Mouse (Mus musculus) intestine, embryonic 14.5 days (tissue): ENCODE measurements around the gene D630003M21Rik. TPM values are rescaled to one million over a fixed set of nuclear protein-coding genes. Genes with fewer than 3 reads are reported as not detected.

Source experiments
- ATAC-seq: fragments of 200-750 bp; cut with Nextera tagmentation; replicated peaks from 2 replicates; pipeline ENCODE4 v1.8.0; 2017; ENCODE audit warnings: low read depth, moderate number of reproducible peaks, moderate TSS enrichment, moderate library complexity; ENCODE audit not compliant: low FRiP score, low TSS enrichment
- DNase-seq: peaks from one replicate; pipeline ENCODE4 v3.0.0-alpha.2; 2018; ENCODE audit warnings: low spot score
- H3K27ac ChIP-seq: fragments of 300-500 bp; sonication (generic); 2 replicates; pipeline ENCODE4 v1.5.1; 2014; ENCODE audit warnings: low read depth, mild to moderate bottlenecking, control low read depth
- H3K27me3 ChIP-seq: fragments of 300-500 bp; sonication (generic); replicated peaks from 2 replicates; pipeline ENCODE4 v1.6.1; 2014; ENCODE audit warnings: low read length, control low read depth; ENCODE audit not compliant: control insufficient read depth, insufficient read depth
- H3K36me3 ChIP-seq: fragments of 300-500 bp; sonication (generic); 2 replicates; pipeline ENCODE4 v1.6.1; 2014; ENCODE audit warnings: low read length, control low read depth; ENCODE audit not compliant: control insufficient read depth, insufficient read depth
- H3K4me1 ChIP-seq: fragments of 300-500 bp; sonication (generic); replicated peaks from 2 replicates; pipeline ENCODE4 v1.6.1; 2014; ENCODE audit warnings: low read length, control low read depth, mixed read lengths; ENCODE audit not compliant: control insufficient read depth, insufficient read depth
- H3K4me2 ChIP-seq: fragments of 300-500 bp; sonication (generic); 2 replicates; pipeline ENCODE4 v1.6.1; 2014; ENCODE audit warnings: low read length
- H3K4me3 ChIP-seq: fragments of 300-500 bp; sonication (generic); 2 replicates; pipeline ENCODE4 v1.5.1; 2014; ENCODE audit warnings: low read depth, low read length, control low read depth, mixed read lengths
- H3K9ac ChIP-seq: fragments of 300-500 bp; sonication (generic); 2 replicates; pipeline ENCODE4 v1.6.1; 2014; ENCODE audit warnings: mild to moderate bottlenecking, low read length
- H3K9me3 ChIP-seq: fragments of 300-500 bp; sonication (generic); 2 replicates; pipeline ENCODE4 v1.6.1; 2016; ENCODE audit warnings: low read length, control low read depth; ENCODE audit not compliant: control insufficient read depth
- WGBS: fragments of 180-500 bp; shearing (Covaris S2); extraction: QIAGEN DNeasy Blood & Tissue Kit; methylation state at CpG from one replicate; pipeline ENCODE4 v1.1.7; 2014; 5-methylcytosine and 5-hydroxymethylcytosine counted together
- polyA plus RNA-seq: library from polyadenylated mRNA; unstranded; fragments of >200 nt; fragmentation: Nextera tagmentation; extraction: Ambion mirVana; gene quantifications from 2 replicates; pipeline ENCODE4 v1.2.1, GENCODE M21; 2014

D630003M21Rik gene
- polyA plus RNA-seq, 1 experiment from 2014 or later = 1.5 TPM

DNA sequence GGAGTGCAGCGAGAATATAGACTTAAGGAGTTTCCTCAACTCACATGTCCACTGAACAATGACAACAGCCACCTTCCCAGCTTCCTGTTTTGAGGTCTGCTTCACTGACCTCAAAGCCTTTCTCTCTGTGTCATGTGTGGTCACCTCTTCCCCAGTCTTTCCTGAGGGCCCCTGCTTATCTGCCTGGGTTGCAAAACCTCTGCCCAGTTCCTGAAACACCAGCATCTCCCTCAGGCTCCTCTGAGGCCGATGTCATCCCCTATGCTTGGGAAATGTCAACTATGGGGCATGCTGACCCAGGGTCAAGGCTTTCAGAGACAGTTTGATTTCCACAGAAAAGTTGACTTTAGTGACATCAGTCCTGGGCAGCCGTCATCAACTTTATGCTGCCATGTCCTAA lies 53.6 kb downstream of the D630003M21Rik start:
- Histone ChIP-seq H3K9ac (no peak overlapping the region), H3K9me3 (no peaks in the 10 kb centered on the region), H3K27ac (no peak overlapping the region), H3K27me3 (no peaks in the 10 kb centered on the region), H3K4me1 (peaks cover 13% of the 10 kb centered on the region), H3K36me3 (no peaks in the 10 kb centered on the region), H3K4me2 (no peak overlapping the region), H3K4me3 (no peak overlapping the region)
- DNase-seq (no peak), ATAC-seq (no peak)
- 58% methylated on average over 3 of the region's 3 CpGs for WGBS

DNA sequence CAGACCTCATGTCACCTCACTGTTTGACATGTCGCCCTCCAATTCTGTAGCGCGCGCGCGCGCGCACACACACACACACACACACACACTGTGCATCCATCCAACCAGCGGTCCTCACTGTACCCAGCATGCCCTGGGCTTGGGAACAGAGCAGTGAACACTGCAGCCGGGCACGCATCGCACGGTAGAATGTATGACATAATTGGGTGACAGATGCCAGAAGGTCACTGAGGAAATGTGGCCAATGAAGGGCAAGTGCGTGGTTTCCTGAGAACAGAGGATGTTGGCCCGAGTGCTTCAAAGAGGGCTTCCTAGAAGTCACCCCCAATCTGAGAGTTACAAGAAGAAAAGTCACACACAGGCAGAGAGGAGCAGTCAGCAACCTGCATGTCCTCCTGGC lies 54.1 kb downstream of the D630003M21Rik start:
- no peak overlapping the region for H3K27ac ChIP-seq

DNA sequence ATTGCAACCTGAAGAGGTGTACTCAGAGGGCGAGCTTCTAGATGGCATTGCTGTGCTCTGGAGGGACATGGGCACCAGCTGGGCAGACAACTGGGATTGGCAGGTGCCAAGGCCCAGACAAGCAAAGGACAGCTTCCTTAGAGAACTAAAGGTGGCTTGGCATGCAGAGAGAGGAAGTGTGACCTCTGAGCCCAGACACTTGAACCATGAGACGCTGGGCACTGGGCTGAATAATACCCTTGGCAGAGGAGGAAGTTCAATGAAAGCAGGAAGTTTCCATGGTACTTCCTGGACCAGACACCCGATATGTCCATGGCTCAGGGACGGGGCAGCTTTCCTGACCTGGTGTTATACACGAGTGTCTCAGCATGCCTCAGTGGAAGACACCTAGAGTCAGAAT lies 54.6 kb downstream of the D630003M21Rik start:
- H3K9ac ChIP-seq = no peak overlapping the region
- no peak for ATAC-seq
- H3K4me3 ChIP-seq = no peak overlapping the region
- H3K9me3 ChIP-seq = no peaks in the 10 kb centered on the region
- DNase-seq = no peak
- H3K27ac ChIP-seq = no peak overlapping the region
- H3K4me2 ChIP-seq = no peak overlapping the region
- peaks cover 7% of the 10 kb centered on the region for H3K4me1 ChIP-seq
- WGBS = 73% methylated on average over 5 of the region's 5 CpGs
- H3K27me3 ChIP-seq = no peaks in the 10 kb centered on the region
- no peaks in the 10 kb centered on the region for H3K36me3 ChIP-seq

More for the DNA sequence above, 54.1 kb downstream of the D630003M21Rik start:
- Histone ChIP-seq H3K4me2 (no peak overlapping the region), H3K9me3 (no peaks in the 10 kb centered on the region), H3K4me3 (no peak overlapping the region), H3K9ac (no peak overlapping the region), H3K4me1 (peaks cover 13% of the 10 kb centered on the region), H3K36me3 (no peaks in the 10 kb centered on the region), H3K27me3 (no peaks in the 10 kb centered on the region)
- DNase-seq (no peak), ATAC-seq (no peak)
- 86% methylated on average over 15 of the region's 15 CpGs for WGBS

DNA sequence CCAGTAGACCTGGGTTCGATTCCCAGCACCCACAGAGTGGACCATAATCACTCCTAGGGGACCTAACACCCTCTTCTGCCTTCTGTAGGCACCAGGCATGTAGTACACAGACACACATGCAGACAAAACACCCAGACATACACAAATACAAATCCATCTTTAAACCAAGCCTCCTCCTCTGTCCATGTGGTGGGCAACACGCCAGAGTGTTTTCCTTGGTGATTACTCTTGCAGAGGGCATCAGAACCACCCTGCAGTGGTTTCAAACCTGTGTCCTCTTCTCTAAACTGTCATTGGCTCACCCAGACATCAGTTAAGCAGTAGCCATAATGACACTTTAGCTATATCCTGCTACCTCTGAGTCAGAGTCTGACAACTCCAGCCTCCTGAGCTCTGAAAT lies 58.6 kb downstream of the D630003M21Rik start:
- Histone ChIP-seq H3K36me3 (no peaks in the 10 kb centered on the region), H3K4me1 (peaks cover 4% of the 10 kb centered on the region), H3K27ac (no peak overlapping the region), H3K9me3 (no peaks in the 10 kb centered on the region), H3K4me2 (no peak overlapping the region), H3K9ac (no peak overlapping the region), H3K4me3 (no peak overlapping the region), H3K27me3 (no peaks in the 10 kb centered on the region)
- DNase-seq (no peak), ATAC-seq (no peak)
- 86% methylated on average over 2 of the region's 2 CpGs for WGBS

DNA sequence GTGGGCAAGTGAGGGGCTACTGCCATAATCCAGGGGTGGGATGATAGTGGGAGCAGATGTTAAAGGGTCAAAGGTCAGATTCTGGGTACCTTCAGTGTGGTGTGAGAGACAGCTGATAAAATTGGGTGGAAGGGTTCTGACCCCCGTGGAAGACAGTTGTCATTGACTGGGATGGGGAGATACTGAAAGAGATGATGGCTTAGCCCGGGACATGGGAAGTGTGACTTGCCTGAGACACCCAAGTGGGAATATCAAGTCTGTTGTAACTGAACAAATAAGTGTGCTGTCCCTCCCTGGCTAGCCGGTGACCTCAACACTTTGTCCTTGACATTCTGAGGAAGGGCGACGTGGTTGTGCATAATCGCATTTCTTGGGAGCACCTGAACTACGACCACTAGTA lies 59.3 kb downstream of the D630003M21Rik start:
- 85% methylated on average over 7 of the region's 7 CpGs for WGBS
- no peak for ATAC-seq
- Histone ChIP-seq H3K27me3 (no peaks in the 10 kb centered on the region), H3K4me2 (no peak overlapping the region), H3K4me3 (no peak overlapping the region), H3K9me3 (no peaks in the 10 kb centered on the region), H3K4me1 (peaks cover 4% of the 10 kb centered on the region; the same call in 1 of the 2 replicates), H3K27ac (no peak overlapping the region), H3K36me3 (no peaks in the 10 kb centered on the region), H3K9ac (no peak overlapping the region)
- DNase-seq = no peak

DNA sequence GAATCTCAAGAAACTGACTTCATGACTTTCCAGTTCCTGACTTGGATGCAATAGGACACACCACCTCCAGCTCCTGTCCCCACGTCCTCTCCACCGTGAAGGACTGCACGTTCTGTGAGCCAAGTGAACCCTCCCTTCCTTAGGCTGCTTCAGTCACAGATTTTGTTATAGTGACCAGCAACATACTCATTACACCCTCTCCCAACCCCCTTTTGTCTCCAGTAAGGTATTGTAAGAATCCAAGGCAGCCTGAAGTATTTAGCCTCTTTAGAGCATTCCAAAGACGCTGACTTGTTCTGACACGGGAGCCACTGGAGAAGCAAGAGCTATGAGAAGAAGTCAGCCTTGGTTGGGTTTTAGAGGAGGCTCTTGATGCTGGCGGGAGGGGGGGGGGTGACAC lies 59.7 kb downstream of the D630003M21Rik start:
- H3K27me3 ChIP-seq = no peaks in the 10 kb centered on the region
- H3K4me3 ChIP-seq = no peak overlapping the region
- DNase-seq (no peak), ATAC-seq (no peak)
- 77% methylated on average over 6 of the region's 6 CpGs for WGBS
- no peak overlapping the region for H3K27ac ChIP-seq
- H3K36me3 ChIP-seq = no peaks in the 10 kb centered on the region
- no peak overlapping the region for H3K9ac ChIP-seq
- no peaks in the 10 kb centered on the region for H3K9me3 ChIP-seq
- no peak overlapping the region for H3K4me2 ChIP-seq
- H3K4me1 ChIP-seq = peaks cover 4% of the 10 kb centered on the region; the same call in 1 of the 2 replicates

DNA sequence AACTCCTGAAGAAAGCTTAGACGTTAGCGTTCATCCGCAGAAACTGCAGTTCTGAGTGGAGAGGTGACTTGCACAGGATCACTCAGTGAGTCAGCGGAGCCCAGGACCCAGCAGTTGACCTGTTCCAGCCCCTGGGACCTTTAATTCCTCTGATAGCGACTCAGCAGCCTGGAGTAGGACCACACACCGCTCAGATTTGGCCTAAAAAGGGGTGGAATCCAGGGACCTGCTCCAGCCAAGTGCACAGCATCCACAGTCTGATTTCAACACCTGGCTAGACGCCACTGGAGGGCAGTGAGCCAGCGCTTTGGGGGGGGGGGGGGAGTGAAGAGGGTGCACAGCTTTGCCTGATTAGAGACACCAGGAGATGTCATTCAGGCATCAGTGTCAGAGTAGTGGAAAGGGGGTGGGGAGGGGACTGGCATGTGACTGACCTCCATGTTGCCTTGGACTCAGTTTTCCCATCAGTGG lies 60.2 kb downstream of the D630003M21Rik start:
- 39% methylated on average over 8 of the region's 8 CpGs for WGBS
- ATAC-seq = no peak

DNA sequence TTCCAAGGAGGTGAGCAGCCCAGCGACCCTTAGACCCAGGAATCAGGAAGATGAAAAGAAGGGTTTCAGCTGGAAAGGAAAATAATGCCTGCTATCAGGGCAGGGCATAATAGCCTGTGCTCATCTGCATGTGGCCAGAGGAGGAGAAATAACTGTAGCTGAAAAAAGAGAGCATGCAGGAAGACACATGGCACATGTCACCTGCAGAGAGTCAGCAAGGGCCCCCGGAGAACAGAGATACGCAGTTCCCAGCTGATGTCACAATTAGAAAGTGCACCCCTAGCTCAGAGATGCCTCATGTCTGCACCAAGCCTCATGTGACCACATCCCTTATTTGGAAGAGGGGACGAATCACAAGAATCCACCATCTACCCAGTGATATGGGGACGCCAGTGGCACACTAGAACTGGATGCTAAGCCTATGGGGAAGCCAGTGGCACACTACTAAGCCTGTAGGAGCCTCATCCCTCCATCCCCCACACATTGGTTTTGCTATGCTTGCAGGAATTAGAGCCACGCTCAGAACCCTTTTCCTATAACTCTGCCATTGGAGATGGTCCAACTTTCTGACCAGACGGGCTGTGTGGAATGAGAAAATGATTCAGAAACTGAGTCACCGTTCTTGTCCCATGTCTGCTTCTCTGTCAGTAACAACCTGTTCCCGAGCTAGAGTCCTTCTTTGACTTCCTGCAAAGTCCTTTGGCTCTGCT lies 61.4 kb downstream of the D630003M21Rik start:
- no peaks in the 10 kb centered on the region for H3K36me3 ChIP-seq
- DNase-seq = no peak
- H3K4me2 ChIP-seq = no peak overlapping the region
- 60% methylated on average over 9 of the region's 9 CpGs for WGBS
- no peaks in the 10 kb centered on the region for H3K9me3 ChIP-seq
- no peaks in the 10 kb centered on the region for H3K27me3 ChIP-seq
- H3K4me1 ChIP-seq = peaks cover 4% of the 10 kb centered on the region; the same call in 1 of the 2 replicates
- no peak overlapping the region for H3K4me3 ChIP-seq
- no peak for ATAC-seq
- H3K9ac ChIP-seq = no peak overlapping the region
- no peak overlapping the region for H3K27ac ChIP-seq

More for the DNA sequence above, 60.2 kb downstream of the D630003M21Rik start:
- Histone ChIP-seq H3K27me3 (no peaks in the 10 kb centered on the region), H3K9ac (no peak overlapping the region), H3K4me1 (peaks cover 4% of the 10 kb centered on the region; the same call in 1 of the 2 replicates), H3K27ac (no peak overlapping the region), H3K4me3 (no peak overlapping the region), H3K9me3 (no peaks in the 10 kb centered on the region), H3K36me3 (no peaks in the 10 kb centered on the region), H3K4me2 (no peak overlapping the region)
- no peak for DNase-seq

DNA sequence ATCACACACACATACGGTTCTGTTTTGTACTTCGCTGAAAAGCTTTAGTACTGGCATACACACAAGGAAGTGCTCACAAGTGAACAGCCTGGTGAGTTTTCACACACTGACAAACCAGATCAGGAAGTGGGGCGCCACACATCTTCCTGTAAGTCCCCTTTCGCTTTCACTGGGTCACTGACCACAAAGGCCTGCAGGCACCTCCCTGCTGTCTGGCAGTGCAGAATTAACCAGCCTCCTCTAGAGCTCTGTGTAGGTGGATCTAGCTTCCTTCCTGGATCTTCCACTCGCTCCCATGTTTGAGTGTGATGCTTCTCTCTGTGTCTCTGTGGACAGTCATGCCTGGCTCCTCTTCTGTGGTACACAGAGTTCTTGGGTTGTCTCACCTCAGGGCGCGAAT lies 62.4 kb downstream of the D630003M21Rik start:
- no peaks in the 10 kb centered on the region for H3K9me3 ChIP-seq
- no peak overlapping the region for H3K27ac ChIP-seq
- H3K9ac ChIP-seq = no peak overlapping the region
- DNase-seq (no peak), ATAC-seq (no peak)
- WGBS = 81% methylated on average over 7 of the region's 7 CpGs
- H3K27me3 ChIP-seq = no peaks in the 10 kb centered on the region
- no peak overlapping the region for H3K4me3 ChIP-seq
- H3K4me2 ChIP-seq = no peak overlapping the region
- peaks cover 4% of the 10 kb centered on the region; the same call in 1 of the 2 replicates for H3K4me1 ChIP-seq
- H3K36me3 ChIP-seq = no peaks in the 10 kb centered on the region
